Mouse (Mus musculus) heart, adult 18-20 months (tissue): Measurements from ENCODE around the gene Rps26. TPM values are rescaled to one million over a fixed set of nuclear protein-coding genes. Genes with fewer than 3 reads are reported as not detected.
A peak's percentile ranks its signal among the peaks of the same experiment; 100 is the strongest.

Experiments
- DNase-seq, 2 experiments: peaks; one replicate each; pipeline ENCODE4 v3.0.0; 2021 to 2022; ENCODE audit warnings: mixed read lengths in 1 of 2
- total RNA-seq, 2 experiments: library from RNA; stranded (reverse); gene quantifications; 2 replicates each; pipeline ENCODE4 v1.2.3; 2021

The Rps26 gene
- total RNA-seq, 2 experiments from 2014 or later, result 257 to 282 TPM

DNA sequence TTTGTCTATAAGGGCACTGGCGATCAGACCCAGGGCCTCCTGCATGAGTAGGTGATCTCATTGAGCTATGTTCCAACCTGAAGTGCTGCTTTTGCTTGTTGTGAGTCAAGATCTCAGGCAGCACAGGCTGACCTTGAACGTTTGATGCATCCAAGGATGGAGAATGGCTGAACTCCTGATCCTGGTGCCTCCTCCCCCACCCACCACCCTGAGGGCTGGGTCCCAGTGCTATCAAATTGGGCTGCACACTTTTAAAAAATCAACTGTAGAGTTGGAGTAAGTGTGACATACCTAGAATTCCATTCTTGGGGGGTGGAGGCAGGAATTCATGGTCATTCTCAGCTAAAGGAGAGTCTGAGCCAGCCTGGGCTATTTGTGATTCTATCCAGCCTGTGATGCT is 20.1 kb downstream of the Rps26 start:
- DNase-seq, result no peak

DNA sequence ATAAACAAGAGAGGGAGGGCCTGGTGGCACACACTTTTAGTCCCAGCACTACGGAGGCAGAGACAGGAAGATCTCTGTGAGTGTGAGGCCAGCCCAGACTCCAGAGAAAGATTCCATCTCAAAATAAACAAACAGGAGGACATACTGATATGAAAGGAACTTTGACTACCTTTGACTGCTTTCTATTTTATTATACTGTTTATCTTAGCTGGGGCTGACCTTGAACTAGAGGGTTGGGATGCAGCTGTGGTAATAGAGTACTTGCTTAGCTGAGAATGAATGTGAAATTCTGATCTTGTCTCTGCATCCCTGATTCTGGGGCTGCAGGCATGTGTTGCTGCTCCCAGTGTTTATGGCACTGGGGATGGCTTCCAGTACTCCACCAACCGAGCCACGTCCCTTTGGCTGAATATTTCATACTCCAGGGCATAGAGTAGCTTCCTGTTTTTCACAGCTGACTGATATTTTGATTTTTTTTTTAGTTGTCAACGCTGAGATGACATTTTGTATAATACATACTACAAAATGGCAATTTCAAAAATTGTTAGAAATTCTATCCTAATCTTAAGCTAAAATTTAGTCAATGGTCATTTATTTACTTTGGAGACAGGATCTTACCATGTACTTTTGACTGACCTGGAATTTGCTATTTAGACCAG is 23.9 kb downstream of the Rps26 start:
- DNase-seq, result no peak

DNA sequence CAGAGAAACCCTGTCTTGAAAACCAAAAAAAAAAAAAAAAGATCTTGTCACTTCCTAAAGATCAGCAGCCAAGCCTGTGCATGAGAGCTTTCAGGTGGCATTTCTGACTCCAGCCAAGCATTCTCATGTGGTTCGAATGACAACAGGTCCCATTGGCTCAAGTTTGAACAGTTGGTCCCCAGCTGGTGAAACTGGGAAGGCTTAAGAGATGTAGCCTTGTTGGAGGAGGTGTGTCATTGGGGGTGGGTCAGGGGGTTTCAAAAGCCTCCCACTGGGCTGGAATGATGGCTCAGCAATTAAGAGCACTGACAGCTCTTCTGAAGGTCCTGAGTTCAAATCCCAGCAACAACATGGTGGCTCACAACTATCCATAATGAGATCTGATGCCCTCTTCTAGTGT is 25.0 kb downstream of the Rps26 start:
- no peak for DNase-seq

DNA sequence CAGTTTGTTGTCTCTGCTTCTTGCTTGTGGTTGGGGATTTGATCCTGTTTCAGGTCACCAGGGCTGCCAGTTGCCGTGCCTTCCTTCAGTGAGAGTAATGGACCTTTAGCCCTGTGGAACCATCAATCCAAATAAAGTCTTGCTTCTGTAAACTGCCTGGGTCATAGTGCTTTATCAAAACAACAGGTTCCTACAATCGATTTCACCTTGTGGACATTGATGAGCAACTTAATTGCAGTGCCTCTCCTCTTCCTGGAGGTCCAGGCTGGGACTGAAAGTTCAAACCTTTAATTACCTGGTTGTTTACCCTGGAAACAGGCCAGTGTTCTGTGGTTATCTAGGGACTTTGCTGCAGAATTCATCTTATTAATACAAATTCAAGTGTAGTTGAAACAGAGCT is 28.1 kb downstream of the Rps26 start:
- no peak for DNase-seq

DNA sequence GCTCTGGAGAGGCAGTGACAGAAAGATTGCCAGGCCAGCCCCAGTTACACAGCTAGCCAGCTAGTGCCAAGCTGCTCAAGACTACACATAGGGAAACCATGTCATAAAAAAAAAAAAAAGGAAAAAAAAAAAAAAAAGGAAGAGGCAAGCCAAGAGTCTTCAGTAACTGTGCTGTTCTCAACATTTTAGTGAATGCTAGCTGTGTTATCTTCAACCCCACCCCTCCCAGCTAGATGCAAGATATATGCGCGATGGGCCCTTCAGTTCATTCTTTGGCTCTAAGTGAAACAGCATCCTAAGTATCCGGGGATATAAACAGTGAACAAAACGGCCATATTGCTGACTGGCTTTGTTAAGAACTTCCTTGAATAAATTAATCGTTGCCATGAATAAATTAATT is 33.8 kb downstream of the Rps26 start:
- DNase-seq, result no peak

DNA sequence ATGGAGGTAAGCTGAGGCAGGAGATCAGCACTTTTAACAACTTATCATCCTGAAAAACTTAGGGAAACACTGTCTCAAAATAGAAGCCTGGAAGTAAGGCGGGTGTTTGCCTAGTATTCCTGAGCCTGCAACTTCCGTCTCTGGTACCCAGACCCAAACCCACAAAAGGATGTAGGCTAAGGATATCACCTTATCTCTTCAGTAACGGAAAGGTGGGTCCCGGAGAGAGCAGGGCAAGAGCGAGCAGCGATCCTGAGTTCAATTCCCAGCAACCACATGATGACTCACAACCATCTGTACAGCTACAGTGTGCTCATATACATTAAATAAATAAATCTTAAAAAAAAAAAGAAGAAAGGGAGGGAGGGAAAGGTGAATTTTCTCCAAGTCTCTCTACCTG is 35.1 kb downstream of the Rps26 start:
- DNase-seq, result no peak

DNA sequence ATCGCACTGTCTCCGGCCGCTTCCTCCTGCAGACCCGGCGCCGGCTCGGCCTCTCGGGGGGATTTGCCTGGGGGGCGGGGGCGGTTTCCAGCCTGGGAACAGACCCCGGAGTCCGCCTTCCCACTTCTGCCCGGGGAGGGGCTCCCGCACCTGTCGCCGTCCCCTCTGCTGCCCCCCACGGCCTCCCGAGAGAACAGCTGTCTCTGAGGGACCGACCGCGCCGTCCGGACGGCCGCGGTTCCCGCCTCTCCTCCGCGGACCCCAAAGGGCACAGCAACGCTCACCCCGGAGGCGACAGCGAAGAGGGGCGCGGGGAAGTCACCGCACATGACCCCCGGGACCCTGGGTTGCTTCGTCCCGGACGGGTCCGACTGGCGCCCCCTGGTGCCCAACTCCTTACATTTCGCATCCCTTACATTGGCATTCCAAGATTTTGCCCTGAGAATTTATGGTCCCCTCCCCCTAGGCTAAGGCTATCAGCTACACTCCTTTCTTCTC is 36.3 kb downstream of the Rps26 start:
- DNase-seq, result peak; percentile 39 to 80

DNA sequence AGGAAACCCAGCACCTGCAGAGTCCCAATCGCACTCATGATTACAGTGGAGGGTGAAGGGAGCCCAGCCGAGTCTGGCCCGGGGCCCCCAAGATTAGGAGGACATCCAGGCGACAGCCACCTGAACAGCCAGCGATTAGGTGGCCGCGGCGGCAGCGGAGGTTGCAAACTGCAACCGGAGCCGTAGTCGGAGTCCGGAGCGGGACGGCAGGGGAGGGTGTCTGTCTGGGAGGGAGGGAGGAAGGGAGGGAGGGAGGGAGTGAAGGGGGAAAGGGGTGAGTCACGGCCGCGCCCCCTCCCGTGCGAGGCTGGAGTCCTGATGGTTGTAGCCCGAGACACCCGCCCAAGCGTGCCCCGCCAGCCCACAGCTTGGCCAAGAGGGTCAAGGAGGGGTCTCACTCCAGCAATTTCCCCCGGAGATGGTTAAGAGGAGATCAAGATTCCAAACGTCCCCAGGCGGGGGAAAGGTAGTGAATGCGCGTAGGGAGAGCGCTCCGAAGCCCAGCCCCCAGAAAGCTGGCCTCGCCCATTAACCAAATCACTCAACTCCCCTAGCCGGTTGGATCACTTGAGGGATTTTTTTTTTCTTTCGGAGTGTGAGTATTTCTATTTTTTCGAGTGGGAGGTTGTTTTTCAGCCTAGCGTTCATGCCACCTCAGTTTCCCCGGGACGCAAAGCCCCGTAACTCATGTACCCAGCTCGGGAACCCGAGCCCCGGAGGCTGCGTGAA is 36.9 kb downstream of the Rps26 start, which contains the start of gene Erbb3:
TSS of gene Erbb3 (minus strand) at position 189 of the 729 bp plus-strand sequence.
- peak; percentile 45 to 61 for DNase-seq

DNA sequence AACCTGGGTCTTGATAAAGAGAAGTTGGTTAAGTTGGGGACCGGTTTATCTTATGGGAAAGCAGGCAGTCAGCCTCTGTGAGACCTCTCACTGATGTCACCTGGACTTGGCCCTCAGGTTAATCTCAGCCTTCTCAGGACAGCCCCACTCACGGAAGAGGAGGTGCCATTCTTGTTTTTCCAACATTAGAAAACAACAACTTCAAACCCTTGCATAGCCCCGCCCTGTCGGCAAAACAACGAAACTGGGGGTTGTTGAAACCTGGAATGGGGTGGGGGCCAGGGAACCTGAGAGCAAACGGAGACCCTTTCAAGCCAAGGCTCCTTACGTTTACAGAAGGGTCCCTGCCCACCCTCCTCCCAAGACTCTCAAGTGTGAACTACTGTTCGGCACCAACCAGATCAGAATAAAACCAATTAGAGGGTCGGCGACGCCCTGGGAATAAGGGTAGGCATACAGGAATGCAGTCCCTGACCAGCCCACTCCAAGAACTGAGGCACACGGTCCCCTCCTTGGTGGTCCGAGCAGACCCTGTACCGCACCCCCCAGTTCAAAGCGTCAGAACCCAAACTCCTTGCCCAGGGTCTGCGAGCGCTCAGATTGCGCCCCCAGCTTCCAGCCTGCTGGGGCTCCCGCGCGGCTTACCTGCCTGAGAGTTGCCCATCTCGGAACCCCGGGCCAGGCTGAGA is 37.6 kb downstream of the Rps26 start:
- DNase-seq, result no peak

DNA sequence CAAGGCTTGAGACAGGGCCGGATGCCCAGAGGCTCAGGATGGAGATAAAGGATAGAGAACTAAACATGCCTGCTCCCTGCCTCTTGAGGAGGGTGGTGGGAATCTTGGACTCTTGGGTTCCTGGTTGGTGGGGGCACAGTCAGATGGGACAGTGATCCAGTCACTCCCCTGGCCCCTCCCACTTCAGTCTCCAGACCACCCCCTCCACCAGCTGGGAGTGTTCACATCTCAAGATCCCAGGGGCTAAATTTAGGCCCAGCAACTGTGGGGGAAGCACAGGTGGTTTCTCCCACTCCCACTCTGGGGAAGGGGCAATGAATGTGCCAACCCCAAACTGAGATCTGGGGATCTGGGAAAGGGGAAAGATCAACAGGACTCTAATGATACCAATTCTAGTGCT is 38.4 kb downstream of the Rps26 start:
- no peak for DNase-seq

DNA sequence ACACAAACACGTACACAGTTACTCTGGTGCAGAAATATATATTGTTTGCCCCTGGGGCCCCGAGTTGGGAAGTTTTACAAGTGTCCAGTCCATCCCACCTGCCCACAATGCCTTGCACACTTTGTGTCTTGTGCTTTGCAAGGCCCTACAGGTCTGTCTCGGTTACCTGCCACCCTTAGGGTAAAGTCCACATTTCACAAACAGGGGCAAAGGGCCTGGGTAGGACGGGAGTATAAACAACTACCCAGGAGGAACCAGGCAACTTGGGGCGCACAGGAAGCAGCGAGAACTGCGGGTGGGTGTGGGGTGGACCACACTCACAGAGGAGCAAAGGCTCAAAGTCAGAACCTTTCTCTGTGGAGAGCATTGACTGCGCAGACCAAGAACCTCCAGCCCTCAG is 38.9 kb downstream of the Rps26 start:
- DNase-seq, result no peak

DNA sequence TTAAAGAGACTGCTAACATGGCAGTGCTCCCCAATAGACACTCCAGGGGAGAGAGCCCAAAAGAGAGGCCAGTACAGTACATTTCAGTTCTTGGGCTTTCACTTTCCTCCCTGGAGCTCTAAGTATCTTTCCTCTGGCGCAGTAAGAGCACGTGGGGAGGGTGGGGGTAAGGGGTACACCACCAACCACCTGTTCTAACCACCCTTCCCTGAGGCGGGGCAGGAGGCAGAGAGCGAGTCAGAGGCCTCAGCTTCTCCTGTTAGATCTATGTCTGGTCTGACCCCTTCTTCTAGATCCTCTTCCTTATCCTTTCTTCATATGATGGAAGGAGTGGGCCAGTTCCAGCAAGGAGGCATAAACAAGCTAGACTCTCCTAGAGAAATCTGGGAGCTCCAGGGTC is 39.4 kb downstream of the Rps26 start:
- no peak for DNase-seq

DNA sequence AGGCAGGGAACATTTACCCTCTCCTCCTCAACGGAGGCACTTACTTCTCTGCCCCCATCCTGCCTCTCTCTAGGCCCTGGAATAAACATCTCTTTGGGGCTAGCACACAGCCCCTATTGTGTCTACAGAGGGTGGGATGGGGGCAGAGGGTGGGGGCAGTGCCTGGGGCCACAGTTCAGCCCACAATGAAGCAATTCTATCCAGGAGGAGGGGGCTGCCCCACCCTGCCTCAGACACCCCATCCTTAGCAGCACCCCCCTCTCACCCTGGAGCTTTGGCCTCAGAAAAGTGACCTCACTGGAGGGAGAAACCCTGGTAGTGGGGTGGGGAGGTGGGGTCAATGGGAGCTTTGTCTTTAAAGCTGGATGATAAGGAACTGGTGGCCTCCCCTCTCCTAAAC is 40.0 kb downstream of the Rps26 start:
- DNase-seq, result no peak

DNA sequence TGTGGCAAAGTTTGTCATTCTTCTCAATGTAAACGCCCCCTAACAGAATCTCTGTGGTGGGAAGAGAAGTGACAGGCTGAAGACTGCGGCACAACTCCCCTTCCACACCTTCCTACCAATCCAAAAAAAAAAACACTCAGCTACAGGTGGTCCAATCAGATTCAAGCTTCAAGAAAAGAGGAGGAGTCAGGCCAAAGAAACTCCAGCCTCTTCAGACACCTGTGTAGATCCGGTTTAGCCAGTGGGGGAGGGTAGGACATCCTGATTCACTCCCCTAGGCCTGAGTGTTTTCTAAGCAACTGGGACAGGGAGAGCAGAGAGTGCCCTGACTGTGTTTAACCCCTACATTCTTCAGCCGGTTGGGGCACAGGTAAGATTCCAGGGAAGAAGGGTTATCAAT is 42.2 kb downstream of the Rps26 start:
- DNase-seq, result no peak

DNA sequence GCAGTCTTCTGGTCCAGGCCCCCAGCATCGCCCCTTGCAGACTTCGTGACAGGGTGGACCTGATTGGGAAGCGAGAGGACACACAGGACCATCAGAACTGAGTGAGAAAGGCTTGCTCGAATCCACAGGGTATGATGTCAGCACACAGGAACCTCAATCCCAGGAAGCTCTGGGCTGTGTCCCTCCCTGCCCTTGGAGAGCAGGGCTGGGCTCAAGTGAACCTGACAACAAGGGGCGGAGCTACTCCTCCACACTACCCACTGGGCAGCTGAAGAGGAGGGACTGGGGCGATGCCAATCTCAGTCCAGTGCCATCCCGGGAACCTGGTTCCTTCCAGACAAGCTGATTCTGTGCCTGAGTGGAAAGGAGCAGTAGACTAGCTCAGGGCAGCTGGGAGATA is 42.9 kb downstream of the Rps26 start:
- DNase-seq, result peak; percentile 75 to 86

DNA sequence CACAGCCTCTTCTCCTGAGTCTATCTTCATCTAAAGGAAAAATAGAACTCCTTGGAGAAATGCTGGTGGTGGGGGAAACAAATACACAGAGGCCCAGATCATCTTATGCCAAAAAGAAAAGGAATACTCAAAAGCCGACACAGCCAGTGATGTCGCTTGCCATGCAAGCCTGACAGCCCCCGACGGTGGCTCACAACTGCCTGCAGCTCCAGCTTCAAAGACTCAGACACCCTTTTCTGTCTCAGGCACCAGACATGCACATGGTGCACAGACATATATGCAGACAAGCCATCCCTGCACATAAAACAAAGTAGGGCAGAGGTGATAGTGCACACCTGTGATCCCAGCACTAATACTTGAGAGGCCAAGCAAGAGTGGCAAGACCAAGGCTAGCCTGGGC is 46.8 kb downstream of the Rps26 start:
- DNase-seq, result no peak

DNA sequence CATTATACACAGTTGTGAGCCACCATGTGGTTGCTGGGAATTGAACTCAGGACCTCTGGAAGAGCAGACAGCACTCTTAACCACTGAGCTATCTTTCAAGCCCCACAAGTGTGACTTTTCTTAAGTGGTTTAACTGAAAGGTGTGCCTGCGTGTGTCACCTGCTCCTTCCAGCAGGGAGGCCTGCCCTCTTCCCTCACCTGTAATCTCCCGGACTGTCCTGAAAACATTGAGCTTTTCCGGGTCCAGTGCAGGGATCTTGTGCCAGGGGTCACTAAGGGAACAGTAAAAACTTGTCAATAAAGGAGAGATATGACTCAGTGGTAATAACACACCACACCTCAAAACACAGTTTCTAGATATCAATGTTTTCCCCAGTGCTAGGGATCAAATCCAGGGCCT is 47.2 kb downstream of the Rps26 start:
- no peak for DNase-seq

DNA sequence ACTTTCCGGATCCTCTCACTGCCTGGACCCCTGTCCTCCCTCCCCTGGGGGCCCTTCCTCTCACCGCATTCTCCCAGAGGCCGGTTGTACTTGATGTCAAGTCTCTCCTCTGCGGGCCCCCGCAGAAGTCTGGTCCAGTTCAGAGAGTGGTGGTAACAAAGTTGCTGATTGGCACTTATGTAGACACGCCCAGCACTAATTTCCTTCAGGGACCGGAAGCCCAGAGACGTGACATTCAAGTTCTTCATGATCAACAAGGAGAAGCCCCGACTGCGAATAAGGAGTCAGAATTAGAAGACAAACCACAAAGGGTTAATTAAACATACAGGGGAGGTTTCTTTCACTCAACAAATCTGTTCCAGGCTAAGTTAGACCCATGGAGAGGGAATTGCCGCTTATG is 48.2 kb downstream of the Rps26 start:
- no peak for DNase-seq

DNA sequence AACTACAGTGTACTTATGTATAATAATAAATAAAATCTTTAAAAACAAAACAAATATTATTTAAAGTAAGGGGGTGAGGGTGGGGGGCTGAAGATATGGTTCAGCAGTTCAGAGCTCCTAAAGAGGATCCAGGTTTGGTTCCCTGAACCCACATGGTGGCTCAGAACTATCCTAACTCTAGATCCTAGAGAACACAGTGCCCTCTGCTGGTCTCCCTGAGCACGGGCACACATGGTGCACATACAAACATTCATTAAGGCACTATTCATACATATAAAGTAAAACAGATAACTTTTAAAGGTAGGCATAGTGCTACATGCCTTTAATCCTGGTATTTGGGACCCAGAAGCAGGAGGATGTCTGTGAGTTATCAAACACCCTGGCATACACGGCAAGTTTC is 51.5 kb downstream of the Rps26 start:
- DNase-seq, result no peak
